Mouse (Mus musculus): ENCODE measurements at regions not wholly inside any gene's neighbourhood (a gene's known extent, or its start where the extent isn't known, plus 50 kb on each side); places are given as distances from the start of the nearest gene placed in this dataset.

GRCm38 (mm10) chr13:84047736-84048135 lies 174.4 kb upstream of the Tmem161b start:
- H3K27ac ChIP-seq: no peak overlapping the region
- no peak overlapping the region for H3K4me3 ChIP-seq
- no peak for DNase-seq (ENCODE audit: low spot score)
- WGBS: 79% methylated on average over 6 of the region's 6 CpGs
- no peaks in the 10 kb centered on the region for H3K4me1 ChIP-seq
- H3K27me3 ChIP-seq (ENCODE audit: insufficient read depth, poor library complexity, severe bottlenecking): no peaks in the 10 kb centered on the region
- no peaks in the 10 kb centered on the region for H3K36me3 ChIP-seq
- no peaks in the 10 kb centered on the region for H3K9me3 ChIP-seq

GRCm38 (mm10) chr13:84052221-84052620 lies 169.9 kb upstream of the Tmem161b start:
- no peak for DNase-seq (ENCODE audit: low spot score)

DNA sequence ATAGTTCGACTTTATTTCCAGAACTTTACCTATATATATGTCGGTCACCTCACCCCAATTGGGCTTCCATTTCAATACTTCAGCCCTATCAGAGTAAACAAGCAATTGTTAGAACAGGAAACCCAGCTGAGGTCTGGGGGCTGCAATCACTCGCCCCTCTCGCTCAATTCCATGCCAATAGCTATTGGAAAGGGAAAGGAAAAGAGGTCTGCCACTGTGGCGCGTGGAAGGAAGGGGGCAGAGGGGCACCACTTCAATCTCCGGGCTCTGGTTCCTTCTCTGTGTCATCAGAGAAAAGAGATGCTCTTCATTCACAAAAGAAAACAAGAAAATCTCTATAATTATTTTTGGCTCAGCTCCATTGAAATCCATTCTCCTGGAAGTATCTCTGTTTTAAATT lies 167.1 kb upstream of the Tmem161b start:
- 74% methylated on average over 7 of the region's 7 CpGs for WGBS
- Histone ChIP-seq H3K27ac (no peak overlapping the region), H3K4me1 (no peaks in the 10 kb centered on the region), H3K27me3 (ENCODE audit: insufficient read depth, poor library complexity, severe bottlenecking) (peaks cover 4% of the 10 kb centered on the region; the same call in 1 of the 2 replicates), H3K9me3 (no peaks in the 10 kb centered on the region), H3K36me3 (no peaks in the 10 kb centered on the region), H3K4me3 (no peak overlapping the region)
- DNase-seq (ENCODE audit: low spot score): no peak

More at GRCm38 (mm10) chr13:84052221-84052620, 169.9 kb upstream of the Tmem161b start:
- H3K9me3 ChIP-seq: no peaks in the 10 kb centered on the region
- H3K36me3 ChIP-seq: no peaks in the 10 kb centered on the region
- no peak overlapping the region for H3K4me3 ChIP-seq
- WGBS: 75% methylated on average over 1 of the region's 1 CpGs
- no peaks in the 10 kb centered on the region for H3K4me1 ChIP-seq
- H3K27me3 ChIP-seq (ENCODE audit: insufficient read depth, poor library complexity, severe bottlenecking): no peaks in the 10 kb centered on the region
- H3K27ac ChIP-seq: no peak overlapping the region

GRCm38 (mm10) chr13:84055576-84055975 lies 166.5 kb upstream of the Tmem161b start:
- Histone ChIP-seq H3K27ac (no peak overlapping the region), H3K4me1 (no peaks in the 10 kb centered on the region), H3K36me3 (no peaks in the 10 kb centered on the region), H3K27me3 (ENCODE audit: insufficient read depth, poor library complexity, severe bottlenecking) (peaks cover 4% of the 10 kb centered on the region), H3K9me3 (no peaks in the 10 kb centered on the region), H3K4me3 (no peak overlapping the region)
- no peak for DNase-seq (ENCODE audit: low spot score)

DNA sequence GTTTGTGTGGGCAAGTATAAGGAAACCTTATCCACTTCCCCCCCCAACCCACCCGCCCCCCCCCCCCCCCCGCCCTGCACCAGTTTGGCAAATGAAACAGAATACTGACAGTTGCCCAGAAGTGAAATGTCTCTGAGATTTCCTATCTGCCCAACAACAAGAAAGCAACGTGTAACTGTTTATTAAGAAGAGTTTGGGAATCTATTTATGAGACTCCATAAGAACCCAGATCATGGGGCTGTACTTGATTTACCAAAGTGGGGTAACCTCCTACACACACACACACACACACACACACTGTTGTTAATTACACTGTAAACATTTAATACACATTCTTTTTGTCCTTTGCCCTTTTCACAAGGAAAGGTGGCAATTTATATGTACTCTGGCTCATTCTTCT lies 165.6 kb upstream of the Tmem161b start:
- no peaks in the 10 kb centered on the region for H3K36me3 ChIP-seq
- H3K27ac ChIP-seq: no peak overlapping the region
- H3K4me1 ChIP-seq: no peaks in the 10 kb centered on the region
- whole genome bisulfite sequencing: 62% methylated on average over 2 of the region's 3 CpGs
- peaks cover 4% of the 10 kb centered on the region for H3K27me3 ChIP-seq (ENCODE audit: insufficient read depth, poor library complexity, severe bottlenecking)
- H3K9me3 ChIP-seq: no peaks in the 10 kb centered on the region
- DNase-seq (ENCODE audit: low spot score): no peak
- H3K4me3 ChIP-seq: no peak overlapping the region

- WGBS: 80% methylated on average over 5 of the region's 5 CpGs
- Histone ChIP-seq H3K36me3 (no peaks in the 10 kb centered on the region), H3K4me1 (no peaks in the 10 kb centered on the region)
Observed at GRCm38 (mm10) chr13:84056998-84057397, 165.1 kb upstream of the Tmem161b start.

DNA sequence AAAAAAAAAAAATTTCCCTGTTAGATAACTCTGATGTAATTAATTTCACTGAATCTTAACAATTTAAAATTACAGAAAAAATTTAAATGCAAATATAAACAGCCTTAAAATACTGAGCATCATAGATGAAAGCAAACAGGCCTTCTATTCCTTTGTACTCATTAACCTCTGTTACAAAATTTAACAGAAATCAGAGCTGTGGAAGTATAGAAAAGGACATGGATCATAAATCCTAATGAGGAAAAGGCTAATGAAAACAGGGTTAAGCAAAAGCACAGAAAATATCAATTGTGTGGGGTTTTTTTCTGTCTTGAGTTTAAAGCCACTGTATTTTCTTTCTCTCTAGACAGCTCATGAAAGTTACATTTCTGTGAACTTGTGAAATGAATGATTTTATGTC lies 164.6 kb upstream of the Tmem161b start:
- no peak for DNase-seq (ENCODE audit: low spot score)

More at GRCm38 (mm10) chr13:84056998-84057397, 165.1 kb upstream of the Tmem161b start:
- DNase-seq (ENCODE audit: low spot score): no peak
- Histone ChIP-seq H3K9me3 (no peaks in the 10 kb centered on the region), H3K27ac (no peak overlapping the region), H3K4me3 (no peak overlapping the region), H3K27me3 (ENCODE audit: insufficient read depth, poor library complexity, severe bottlenecking) (peaks cover 4% of the 10 kb centered on the region)

GRCm38 (mm10) chr13:84058251-84058650 lies 163.8 kb upstream of the Tmem161b start:
- no peaks in the 10 kb centered on the region for H3K9me3 ChIP-seq
- H3K27me3 ChIP-seq (ENCODE audit: insufficient read depth, poor library complexity, severe bottlenecking): peaks cover 4% of the 10 kb centered on the region
- no peaks in the 10 kb centered on the region for H3K4me1 ChIP-seq
- H3K27ac ChIP-seq: no peak overlapping the region
- H3K36me3 ChIP-seq: no peaks in the 10 kb centered on the region
- WGBS: 70% methylated on average over 3 of the region's 3 CpGs
- no peak overlapping the region for H3K4me3 ChIP-seq
- DNase-seq (ENCODE audit: low spot score): no peak

More for the DNA sequence above, 164.6 kb upstream of the Tmem161b start:
- Histone ChIP-seq H3K36me3 (no peaks in the 10 kb centered on the region), H3K27ac (no peak overlapping the region), H3K27me3 (ENCODE audit: insufficient read depth, poor library complexity, severe bottlenecking) (peaks cover 4% of the 10 kb centered on the region), H3K9me3 (no peaks in the 10 kb centered on the region), H3K4me1 (no peaks in the 10 kb centered on the region), H3K4me3 (no peak overlapping the region)

DNA sequence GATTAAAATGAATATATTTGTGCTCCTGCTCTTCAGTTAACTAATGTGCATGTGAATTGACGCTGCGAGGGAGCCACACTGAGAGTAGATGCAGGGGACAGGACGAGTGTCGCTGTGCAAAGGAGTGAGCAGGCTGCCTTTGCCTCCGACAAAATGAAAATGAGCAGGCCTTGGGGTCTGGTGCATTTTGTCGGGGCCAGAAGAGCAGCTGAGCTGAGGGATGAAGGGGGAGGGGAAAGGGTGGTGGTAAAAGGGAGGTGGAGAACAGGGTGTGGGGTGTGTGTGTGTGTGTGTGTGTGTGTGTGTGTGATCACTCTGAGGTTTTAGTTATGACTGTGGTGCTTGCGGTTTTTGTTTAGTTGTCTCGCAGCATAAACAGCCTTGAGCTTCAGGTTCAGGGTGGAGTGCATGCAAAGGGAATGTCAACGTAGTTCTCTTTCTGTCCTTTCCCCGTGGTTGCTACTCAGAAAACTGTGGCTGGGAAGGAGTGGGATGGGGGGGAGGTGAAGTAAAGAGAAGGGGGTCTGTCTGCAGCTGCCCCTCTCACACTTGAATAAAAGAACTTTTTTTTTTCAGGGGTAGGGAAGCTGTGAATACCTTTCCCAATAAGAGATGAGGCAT lies 163.0 kb upstream of the Tmem161b start:
- Histone ChIP-seq H3K27ac (no peak overlapping the region), H3K4me3 (peak overlapping the region; percentile 23)

GRCm38 (mm10) chr13:84059661-84060452 lies 162.2 kb upstream of the Tmem161b start:
- Histone ChIP-seq H3K4me1 (no peaks in the 10 kb centered on the region), H3K36me3 (no peaks in the 10 kb centered on the region), H3K27ac (no peak overlapping the region), H3K9me3 (no peaks in the 10 kb centered on the region), H3K4me3 (no peak overlapping the region), H3K27me3 (ENCODE audit: insufficient read depth, poor library complexity, severe bottlenecking) (peaks cover 4% of the 10 kb centered on the region)
- no peak for DNase-seq (ENCODE audit: low spot score)
- WGBS: 26% methylated on average over 5 of the region's 5 CpGs

More for the DNA sequence above, 163.0 kb upstream of the Tmem161b start:
- Histone ChIP-seq H3K27me3 (ENCODE audit: insufficient read depth, poor library complexity, severe bottlenecking) (peaks cover 4% of the 10 kb centered on the region), H3K36me3 (no peaks in the 10 kb centered on the region), H3K4me1 (no peaks in the 10 kb centered on the region), H3K9me3 (no peaks in the 10 kb centered on the region)
- WGBS: 14% methylated on average over 10 of the region's 10 CpGs
- no peak for DNase-seq (ENCODE audit: low spot score)

DNA sequence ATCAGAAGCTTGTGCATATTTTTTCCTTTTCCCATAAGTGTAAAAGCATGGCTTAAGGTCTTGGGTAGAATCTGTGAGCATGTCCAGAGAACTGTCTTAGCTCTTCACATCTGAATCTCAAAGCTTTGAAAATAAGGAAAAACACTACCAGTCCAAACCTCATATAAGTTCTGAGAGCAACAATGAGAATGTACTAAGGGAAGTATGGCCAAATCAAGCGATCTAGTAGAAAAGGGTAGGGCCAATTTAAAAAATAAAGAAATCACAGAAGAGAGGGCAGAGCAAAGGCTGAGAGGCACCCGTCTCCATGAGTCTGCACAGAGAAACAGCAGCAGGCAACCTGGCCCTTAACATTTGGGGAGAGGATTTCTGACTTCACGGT lies 161.7 kb upstream of the Tmem161b start:
- WGBS: 75% methylated on average over 3 of the region's 3 CpGs
- no peak overlapping the region for H3K4me3 ChIP-seq
- H3K27ac ChIP-seq: no peak overlapping the region
- H3K9me3 ChIP-seq: no peaks in the 10 kb centered on the region
- DNase-seq (ENCODE audit: low spot score): no peak
- H3K4me1 ChIP-seq: no peaks in the 10 kb centered on the region
- peaks cover 4% of the 10 kb centered on the region for H3K27me3 ChIP-seq (ENCODE audit: insufficient read depth, poor library complexity, severe bottlenecking)
- H3K36me3 ChIP-seq: no peaks in the 10 kb centered on the region

DNA sequence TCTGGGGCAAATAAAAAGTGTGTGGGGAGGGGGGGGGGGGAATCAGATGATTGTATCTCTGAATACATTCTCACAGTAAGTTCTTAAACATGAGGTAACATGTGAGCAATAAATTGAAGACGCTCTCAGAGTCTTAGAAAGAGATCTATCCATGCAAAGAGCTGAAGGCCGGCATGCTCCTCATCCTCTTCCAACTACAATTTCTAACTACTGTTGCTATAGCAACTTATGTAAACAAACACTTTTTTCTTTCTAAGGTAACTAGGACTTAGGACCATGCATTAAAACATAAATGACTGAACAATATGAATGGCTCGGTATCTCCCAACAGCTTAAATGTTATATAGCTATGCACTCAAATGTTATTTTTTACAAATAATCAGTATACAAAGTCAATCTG lies 161.2 kb upstream of the Tmem161b start:
- 82% methylated on average over 3 of the region's 3 CpGs for WGBS
- no peak overlapping the region for H3K4me3 ChIP-seq
- no peaks in the 10 kb centered on the region for H3K36me3 ChIP-seq
- no peak for DNase-seq (ENCODE audit: low spot score)
- H3K27ac ChIP-seq: no peak overlapping the region
- H3K27me3 ChIP-seq (ENCODE audit: insufficient read depth, poor library complexity, severe bottlenecking): peaks cover 4% of the 10 kb centered on the region
- H3K4me1 ChIP-seq: no peaks in the 10 kb centered on the region
- no peaks in the 10 kb centered on the region for H3K9me3 ChIP-seq

GRCm38 (mm10) chr13:84061820-84062480 lies 160.1 kb upstream of the Tmem161b start:
- WGBS: 51% methylated on average over 7 of the region's 7 CpGs
- Histone ChIP-seq H3K4me3 (no peak overlapping the region), H3K4me1 (no peaks in the 10 kb centered on the region), H3K36me3 (no peaks in the 10 kb centered on the region), H3K27me3 (ENCODE audit: insufficient read depth, poor library complexity, severe bottlenecking) (peaks cover 4% of the 10 kb centered on the region), H3K9me3 (no peaks in the 10 kb centered on the region), H3K27ac (no peak overlapping the region)
- no peak for DNase-seq (ENCODE audit: low spot score)
